Mouse (Mus musculus) CH12.LX (cell line): ENCODE data around the gene Parm1.

Source experiments
- CHD2 ChIP-seq: IDR thresholded peaks from 2 replicates; pipeline ENCODE4 v1.6.1; 2011; ENCODE audit warnings: low read length, improper control_type of control experiment
- CTCF ChIP-seq, 2 experiments: IDR thresholded peaks in 1 of 2; conservative IDR thresholded peaks in 1 of 2; 2 replicates each; pipeline ENCODE4 v1.5.1; 2011 to 2012; ENCODE audit warnings: low read depth in 2 of 2, low read length in 2 of 2, improper control_type of control experiment in 1 of 2, inconsistent platforms in 1 of 2, mild to moderate bottlenecking in 1 of 2, moderate library complexity in 1 of 2
- ETS1 ChIP-seq: conservative IDR thresholded peaks from 2 replicates; pipeline ENCODE4 v1.6.1; 2012; ENCODE audit warnings: low read depth, mild to moderate bottlenecking, inconsistent platforms, low read length, improper control_type of control experiment, moderate library complexity
- KAT2A ChIP-seq: IDR thresholded peaks from 2 replicates; pipeline ENCODE4 v1.6.1; 2012; ENCODE audit warnings: low read length, improper control_type of control experiment, inconsistent platforms; ENCODE audit not compliant: insufficient replicate concordance
- MXI1 ChIP-seq: IDR thresholded peaks from 2 replicates; pipeline ENCODE4 v1.6.1; 2011; ENCODE audit warnings: mild to moderate bottlenecking, low read depth, low read length, improper control_type of control experiment
- POLR2A ChIP-seq: IDR thresholded peaks from 2 replicates; pipeline ENCODE4 v1.6.1; 2011; ENCODE audit warnings: low read depth, mild to moderate bottlenecking, improper control_type of control experiment, low read length
- RAD21 ChIP-seq: IDR thresholded peaks from 2 replicates; pipeline ENCODE4 v1.6.1; 2011; ENCODE audit warnings: low read depth, mild to moderate bottlenecking, low read length, improper control_type of control experiment, moderate library complexity
- USF2 ChIP-seq: conservative IDR thresholded peaks from 2 replicates; pipeline ENCODE4 v1.6.1; 2011; ENCODE audit warnings: low read depth, low read length, improper control_type of control experiment
- ZKSCAN1 ChIP-seq: IDR thresholded peaks from 2 replicates; pipeline ENCODE4 v1.6.1; 2012; ENCODE audit warnings: low read depth, inconsistent platforms, low read length, improper control_type of control experiment, borderline replicate concordance

- TF ChIP-seq CTCF (conservative IDR thresholded peaks at IDR 0.05 in 1 of 2, IDR thresholded peaks at IDR 0.05 in 1 of 2; ENCODE audit: low read depth in 2 of 2, low read length in 2 of 2) (no peak), MXI1 (no peak), ETS1 (no peak), POLR2A (no peak), CHD2 (no peak), ZKSCAN1 (no peak), RAD21 (no peak), USF2 (no peak), KAT2A (no peak)
These were observed 15.0 kb upstream of the Parm1 start for GRCm38 (mm10) chr5:91502366-91502765.
